Mouse (Mus musculus): ENCODE measurements around the gene Phc2. TPM values are rescaled to one million over a fixed set of nuclear protein-coding genes. Genes with fewer than 3 reads are reported as not detected.
A peak's percentile ranks its signal among the peaks of the same experiment; 100 is the strongest.

The Phc2 gene
- polyA plus RNA-seq, 1 experiment from 2014 or later: 24.5 TPM

- no peaks in the 10 kb centered on the region for H3K27me3 ChIP-seq (ENCODE audit: insufficient read depth, poor library complexity, severe bottlenecking)
- DNase-seq (ENCODE audit: low spot score): no peak
- peak overlapping the region; percentile 89 for H3K4me3 ChIP-seq
- peaks cover 11% of the 10 kb centered on the region for H3K36me3 ChIP-seq
- peak overlapping the region; percentile 98 for H3K27ac ChIP-seq
- WGBS: 73% methylated on average over 6 of the region's 6 CpGs
- H3K4me1 ChIP-seq: peaks cover 56% of the 10 kb centered on the region
- H3K9me3 ChIP-seq: no peaks in the 10 kb centered on the region
These were observed 75.8 kb downstream of the Phc2 start for GRCm38 (mm10) chr4:128730271-128730670.

GRCm38 (mm10) chr4:128732794-128733193, 78.3 kb downstream of the Phc2 start:
- WGBS: 68% methylated on average over 5 of the region's 5 CpGs
- peaks cover 75% of the 10 kb centered on the region for H3K4me1 ChIP-seq
- no peaks in the 10 kb centered on the region for H3K27me3 ChIP-seq (ENCODE audit: insufficient read depth, poor library complexity, severe bottlenecking)
- DNase-seq (ENCODE audit: low spot score): no peak
- no peak overlapping the region for H3K27ac ChIP-seq
- no peak overlapping the region for H3K4me3 ChIP-seq
- H3K9me3 ChIP-seq: no peaks in the 10 kb centered on the region
- H3K36me3 ChIP-seq: peaks cover 16% of the 10 kb centered on the region

- WGBS: 37% methylated on average over 6 of the region's 6 CpGs
- Histone ChIP-seq H3K36me3 (peaks cover 16% of the 10 kb centered on the region), H3K27ac (peak overlapping the region; percentile 72)
These were observed 79.0 kb downstream of the Phc2 start for GRCm38 (mm10) chr4:128733496-128733895.

GRCm38 (mm10) chr4:128734217-128734616, 79.7 kb downstream of the Phc2 start:
- no peaks in the 10 kb centered on the region for H3K27me3 ChIP-seq (ENCODE audit: insufficient read depth, poor library complexity, severe bottlenecking)
- H3K36me3 ChIP-seq: peaks cover 16% of the 10 kb centered on the region
- H3K27ac ChIP-seq: peak overlapping the region; percentile 72
- no peak for DNase-seq (ENCODE audit: low spot score)
- H3K4me3 ChIP-seq: peak overlapping the region; percentile 22; the same call in 1 of the 2 replicates
- H3K9me3 ChIP-seq: no peaks in the 10 kb centered on the region
- 21% methylated on average over 5 of the region's 5 CpGs for WGBS
- peaks cover 74% of the 10 kb centered on the region for H3K4me1 ChIP-seq

More at GRCm38 (mm10) chr4:128733496-128733895, 79.0 kb downstream of the Phc2 start:
- DNase-seq (ENCODE audit: low spot score): no peak
- Histone ChIP-seq H3K4me3 (no peak overlapping the region), H3K9me3 (no peaks in the 10 kb centered on the region), H3K27me3 (ENCODE audit: insufficient read depth, poor library complexity, severe bottlenecking) (no peaks in the 10 kb centered on the region), H3K4me1 (peaks cover 80% of the 10 kb centered on the region)

- peaks cover 16% of the 10 kb centered on the region for H3K36me3 ChIP-seq
- 79% methylated on average over 18 of the region's 18 CpGs for WGBS
- H3K9me3 ChIP-seq: no peaks in the 10 kb centered on the region
- peak overlapping the region; percentile 22; the same call in 1 of the 2 replicates for H3K4me3 ChIP-seq
- no peak for DNase-seq (ENCODE audit: low spot score)
- peaks cover 66% of the 10 kb centered on the region for H3K4me1 ChIP-seq
- H3K27ac ChIP-seq: peak overlapping the region; percentile 59; the same call in 1 of the 2 replicates
- no peaks in the 10 kb centered on the region for H3K27me3 ChIP-seq (ENCODE audit: insufficient read depth, poor library complexity, severe bottlenecking)
These were observed 80.5 kb downstream of the Phc2 start for GRCm38 (mm10) chr4:128734721-128735671.

GRCm38 (mm10) chr4:128737137-128737589, 82.7 kb downstream of the Phc2 start:
- 37% methylated on average over 6 of the region's 6 CpGs for WGBS
- Histone ChIP-seq H3K4me1 (peaks cover 64% of the 10 kb centered on the region), H3K27ac (peak overlapping the region; percentile 85), H3K36me3 (peaks cover 13% of the 10 kb centered on the region), H3K27me3 (ENCODE audit: insufficient read depth, poor library complexity, severe bottlenecking) (no peaks in the 10 kb centered on the region), H3K4me3 (peak overlapping the region; percentile 18; the same call in 1 of the 2 replicates), H3K9me3 (no peaks in the 10 kb centered on the region)
- no peak for DNase-seq (ENCODE audit: low spot score)

- Histone ChIP-seq H3K36me3 (peaks cover 21% of the 10 kb centered on the region), H3K27ac (peak overlapping the region; percentile 85), H3K9me3 (no peaks in the 10 kb centered on the region), H3K4me3 (no peak overlapping the region), H3K4me1 (peaks cover 63% of the 10 kb centered on the region), H3K27me3 (ENCODE audit: insufficient read depth, poor library complexity, severe bottlenecking) (no peaks in the 10 kb centered on the region)
- 66% methylated on average over 14 of the region's 14 CpGs for WGBS
- DNase-seq (ENCODE audit: low spot score): no peak
These were observed 83.5 kb downstream of the Phc2 start for GRCm38 (mm10) chr4:128737825-128738610.

- peaks cover 40% of the 10 kb centered on the region for H3K36me3 ChIP-seq
- H3K9me3 ChIP-seq: no peaks in the 10 kb centered on the region
- no peaks in the 10 kb centered on the region for H3K27me3 ChIP-seq (ENCODE audit: insufficient read depth, poor library complexity, severe bottlenecking)
- no peak overlapping the region for H3K27ac ChIP-seq
- no peak for DNase-seq (ENCODE audit: low spot score)
- peaks cover 35% of the 10 kb centered on the region for H3K4me1 ChIP-seq
- no peak overlapping the region for H3K4me3 ChIP-seq
- WGBS: 73% methylated on average over 1 of the region's 1 CpGs
These were observed 86.4 kb downstream of the Phc2 start for GRCm38 (mm10) chr4:128740878-128741277.

- Histone ChIP-seq H3K4me3 (no peak overlapping the region), H3K27ac (no peak overlapping the region), H3K9me3 (no peaks in the 10 kb centered on the region), H3K36me3 (peaks cover 50% of the 10 kb centered on the region), H3K4me1 (peaks cover 24% of the 10 kb centered on the region), H3K27me3 (ENCODE audit: insufficient read depth, poor library complexity, severe bottlenecking) (no peaks in the 10 kb centered on the region)
- DNase-seq (ENCODE audit: low spot score): no peak
- WGBS: 63% methylated on average over 5 of the region's 5 CpGs
These were observed 87.4 kb downstream of the Phc2 start for GRCm38 (mm10) chr4:128741906-128742305.

- no peak overlapping the region for H3K27ac ChIP-seq
- WGBS: 67% methylated on average over 10 of the region's 10 CpGs
These were observed 88.0 kb downstream of the Phc2 start for GRCm38 (mm10) chr4:128742379-128742970.

GRCm38 (mm10) chr4:128743031-128743626, 88.6 kb downstream of the Phc2 start:
- H3K27me3 ChIP-seq (ENCODE audit: insufficient read depth, poor library complexity, severe bottlenecking): no peaks in the 10 kb centered on the region
- no peak for DNase-seq (ENCODE audit: low spot score)
- peaks cover 19% of the 10 kb centered on the region for H3K4me1 ChIP-seq
- WGBS: 84% methylated on average over 12 of the region's 12 CpGs
- H3K4me3 ChIP-seq: no peak overlapping the region
- H3K9me3 ChIP-seq: no peaks in the 10 kb centered on the region
- no peak overlapping the region for H3K27ac ChIP-seq
- peaks cover 62% of the 10 kb centered on the region for H3K36me3 ChIP-seq

More at GRCm38 (mm10) chr4:128742379-128742970, 88.0 kb downstream of the Phc2 start:
- no peaks in the 10 kb centered on the region for H3K27me3 ChIP-seq (ENCODE audit: insufficient read depth, poor library complexity, severe bottlenecking)
- no peak for DNase-seq (ENCODE audit: low spot score)
- H3K36me3 ChIP-seq: peaks cover 56% of the 10 kb centered on the region
- peaks cover 19% of the 10 kb centered on the region for H3K4me1 ChIP-seq
- no peaks in the 10 kb centered on the region for H3K9me3 ChIP-seq
- H3K4me3 ChIP-seq: no peak overlapping the region

- no peak for DNase-seq (ENCODE audit: low spot score)
- H3K4me1 ChIP-seq: peaks cover 16% of the 10 kb centered on the region
- 91% methylated on average over 8 of the region's 8 CpGs for WGBS
- H3K27ac ChIP-seq: no peak overlapping the region
- no peak overlapping the region for H3K4me3 ChIP-seq
- no peaks in the 10 kb centered on the region for H3K27me3 ChIP-seq (ENCODE audit: insufficient read depth, poor library complexity, severe bottlenecking)
- no peaks in the 10 kb centered on the region for H3K9me3 ChIP-seq
- peaks cover 82% of the 10 kb centered on the region for H3K36me3 ChIP-seq
These were observed 90.7 kb downstream of the Phc2 start for GRCm38 (mm10) chr4:128745160-128745559.
